In genomic region chr17:30191097-30191640, GRCm38 (mm10) we compare ENCODE assay signal across 16 mouse cellular contexts.
DNase-seq lines count a peak whose midpoint lies in the region; ATAC-seq lines count a peak whose summit lies in the region.
"Had no signal": no experiment of that assay in that cellular context is flagged by ENCODE, and none has a peak within 500 bp of the region (broad histone marks: within the 10 kb centered on the region; RNA-seq: fewer than 3 reads in every experiment).

No protein-coding gene starts in this region.

- 69% methylated on average over 11 of the region's 11 CpGs for WGBS in hindbrain, embryonic 12.5 days
- WGBS in hindbrain, embryonic 14.5 days, result 63% methylated on average over 11 of the region's 11 CpGs
- WGBS in midbrain, embryonic 12.5 days, result 71% methylated on average over 11 of the region's 11 CpGs
- WGBS in midbrain, embryonic 14.5 days, result 73% methylated on average over 11 of the region's 11 CpGs
- 71% methylated on average over 11 of the region's 11 CpGs for WGBS in intestine, embryonic 16.5 days

- no peaks in the 10 kb centered on the region for H3K9me3 ChIP-seq in hindbrain, embryonic 12.5 days (replicated peaks)
- H3K9me3 ChIP-seq in hindbrain, embryonic 14.5 days (ENCODE audit: control insufficient read depth, low read length), result no peaks in the 10 kb centered on the region
- H3K9me3 ChIP-seq in midbrain, embryonic 12.5 days, result no peaks in the 10 kb centered on the region
- no peaks in the 10 kb centered on the region for H3K9me3 ChIP-seq in midbrain, embryonic 14.5 days (ENCODE audit: control insufficient read depth, low read length)
- H3K9me3 ChIP-seq in intestine, embryonic 16.5 days (ENCODE audit: control insufficient read depth, low read length), result no peaks in the 10 kb centered on the region
- H3K9me3 ChIP-seq: embryonic facial prominence, embryonic 15.5 days; intestine, embryonic 15.5 days; liver, embryonic 15.5 days; stomach, embryonic 15.5 days had no signal

- H3K27ac ChIP-seq in hindbrain, embryonic 12.5 days, result no peak overlapping the region
- no peak overlapping the region for H3K27ac ChIP-seq in hindbrain, embryonic 14.5 days
- H3K27ac ChIP-seq in midbrain, embryonic 12.5 days (replicated peaks), result peak overlapping the region; percentile 15; the same call in 1 of the 2 replicates
- H3K27ac ChIP-seq in midbrain, embryonic 14.5 days (replicated peaks; ENCODE audit: low read depth, low read length), result no peak overlapping the region
- no peak overlapping the region for H3K27ac ChIP-seq in intestine, embryonic 16.5 days (ENCODE audit: low read length)
- H3K27ac ChIP-seq: embryonic facial prominence, embryonic 15.5 days; intestine, embryonic 15.5 days; liver, embryonic 15.5 days; macrophage; stomach, embryonic 15.5 days had no signal

- no peak for ATAC-seq in cerebellum, adult (ENCODE audit: insufficient number of reproducible peaks, low FRiP score, low TSS enrichment)
- ATAC-seq in hindbrain, embryonic 12.5 days (ENCODE audit: low FRiP score), result no peak
- ATAC-seq in hindbrain, embryonic 14.5 days (ENCODE audit: low FRiP score), result no peak
- no peak for ATAC-seq in midbrain, embryonic 12.5 days (ENCODE audit: low FRiP score, low read depth)
- ATAC-seq in midbrain, embryonic 14.5 days (ENCODE audit: low FRiP score, low TSS enrichment), result no peak
- ATAC-seq in intestine, embryonic 16.5 days, result no peak
- ATAC-seq: forebrain, postnatal 0 days; intestine, embryonic 15.5 days had no signal

- 0 out of 2 replicates have a peak, but pooled peaks cover 3% of the 10 kb centered on the region for H3K36me3 ChIP-seq in hindbrain, embryonic 12.5 days
- H3K36me3 ChIP-seq in hindbrain, embryonic 14.5 days (replicated peaks; ENCODE audit: control insufficient read depth, insufficient read depth), result no peaks in the 10 kb centered on the region
- peaks cover 7% of the 10 kb centered on the region; the same call in 1 of the 2 replicates for H3K36me3 ChIP-seq in midbrain, embryonic 12.5 days
- H3K36me3 ChIP-seq in midbrain, embryonic 14.5 days (ENCODE audit: control insufficient read depth, insufficient read depth, low read length), result peaks cover 6% of the 10 kb centered on the region; the same call in 1 of the 2 replicates
- H3K36me3 ChIP-seq in intestine, embryonic 16.5 days (ENCODE audit: control insufficient read depth, insufficient read depth, low read length), result no peaks in the 10 kb centered on the region
- H3K36me3 ChIP-seq: embryonic facial prominence, embryonic 15.5 days; stomach, embryonic 15.5 days had no signal

- 0 out of 2 replicates have a peak overlapping the region, but pooled peaks have one; percentile 18 for H3K9ac ChIP-seq in hindbrain, embryonic 12.5 days
- H3K9ac ChIP-seq in hindbrain, embryonic 14.5 days, result no peak overlapping the region
- H3K9ac ChIP-seq in midbrain, embryonic 12.5 days (replicated peaks), result 0 out of 2 replicates have a peak overlapping the region, but pooled peaks have one; percentile 15
- no peak overlapping the region for H3K9ac ChIP-seq in midbrain, embryonic 14.5 days (replicated peaks; ENCODE audit: low read length)
- no peak overlapping the region for H3K9ac ChIP-seq in intestine, embryonic 16.5 days (ENCODE audit: low read depth, low read length)
- H3K9ac ChIP-seq: embryonic facial prominence, embryonic 15.5 days; forebrain, postnatal 0 days; intestine, embryonic 15.5 days; liver, embryonic 15.5 days; stomach, embryonic 15.5 days had no signal

- H3K27me3 ChIP-seq in hindbrain, embryonic 12.5 days, result no peaks in the 10 kb centered on the region
- no peaks in the 10 kb centered on the region for H3K27me3 ChIP-seq in hindbrain, embryonic 14.5 days (ENCODE audit: control insufficient read depth, insufficient read depth, low read length)
- H3K27me3 ChIP-seq in midbrain, embryonic 12.5 days, result no peaks in the 10 kb centered on the region
- H3K27me3 ChIP-seq in midbrain, embryonic 14.5 days (ENCODE audit: control insufficient read depth, insufficient read depth, low read length), result no peaks in the 10 kb centered on the region
- H3K27me3 ChIP-seq in intestine, embryonic 16.5 days (replicated peaks; ENCODE audit: control insufficient read depth, insufficient read depth, low read length), result no peaks in the 10 kb centered on the region
- H3K27me3 ChIP-seq: embryonic facial prominence, embryonic 15.5 days; intestine, embryonic 15.5 days; liver, embryonic 15.5 days; stomach, embryonic 15.5 days had no signal

- peak; percentile 3 for DNase-seq in cerebellum, adult 11 months
- no peak for DNase-seq in hindbrain, embryonic 14.5 days (ENCODE audit: low spot score)
- no peak for DNase-seq in midbrain, embryonic 14.5 days
- DNase-seq in cerebellum, postnatal 36 days, result peak; percentile 4 to 7
- DNase-seq: forebrain, postnatal 0 days; gastrocnemius, postnatal 25 days; right cerebral cortex, postnatal 4 days had no signal

- no peak overlapping the region for H3K4me2 ChIP-seq in hindbrain, embryonic 12.5 days (replicated peaks)
- no peak overlapping the region for H3K4me2 ChIP-seq in hindbrain, embryonic 14.5 days (replicated peaks)
- no peak overlapping the region for H3K4me2 ChIP-seq in midbrain, embryonic 12.5 days (replicated peaks)
- no peak overlapping the region for H3K4me2 ChIP-seq in midbrain, embryonic 14.5 days (ENCODE audit: low read length)
- no peak overlapping the region for H3K4me2 ChIP-seq in intestine, embryonic 16.5 days (ENCODE audit: low read depth, low read length)
- H3K4me2 ChIP-seq: embryonic facial prominence, embryonic 15.5 days; intestine, embryonic 15.5 days; liver, embryonic 15.5 days; stomach, embryonic 15.5 days had no signal

- H3K4me1 ChIP-seq in hindbrain, embryonic 12.5 days, result peaks cover 84% of the 10 kb centered on the region
- H3K4me1 ChIP-seq in hindbrain, embryonic 14.5 days (replicated peaks; ENCODE audit: control insufficient read depth, insufficient read depth, low read length), result peaks cover 89% of the 10 kb centered on the region
- peaks cover 87% of the 10 kb centered on the region for H3K4me1 ChIP-seq in midbrain, embryonic 12.5 days
- peaks cover 84% of the 10 kb centered on the region for H3K4me1 ChIP-seq in midbrain, embryonic 14.5 days (ENCODE audit: control insufficient read depth, insufficient read depth, low read length)
- peaks cover 22% of the 10 kb centered on the region for H3K4me1 ChIP-seq in intestine, embryonic 16.5 days (ENCODE audit: control insufficient read depth, insufficient read depth, low read length)

- no peak overlapping the region for H3K4me3 ChIP-seq in hindbrain, embryonic 12.5 days
- H3K4me3 ChIP-seq in hindbrain, embryonic 14.5 days (replicated peaks; ENCODE audit: low read length), result no peak overlapping the region
- no peak overlapping the region for H3K4me3 ChIP-seq in midbrain, embryonic 12.5 days
- H3K4me3 ChIP-seq in midbrain, embryonic 14.5 days (replicated peaks; ENCODE audit: low read depth, low read length), result no peak overlapping the region
- H3K4me3 ChIP-seq in intestine, embryonic 16.5 days (ENCODE audit: low read length), result no peak overlapping the region
- H3K4me3 ChIP-seq: embryonic facial prominence, embryonic 15.5 days; intestine, embryonic 15.5 days; liver, embryonic 15.5 days; stomach, embryonic 15.5 days had no signal

Comparison
In these comparisons a context has a peak if more than half of its experiments do, and no peak if none do; other contexts are left out.
1. H3K9ac ChIP-seq: peak in hindbrain, embryonic 12.5 days (single experiment) and midbrain, embryonic 12.5 days (single experiment); none in hindbrain, embryonic 14.5 days (single experiment), midbrain, embryonic 14.5 days (single experiment) and intestine, embryonic 16.5 days (single experiment).
2. DNase-seq: peak in cerebellum, adult 11 months (single experiment) and cerebellum, postnatal 36 days (2 of 2); none in hindbrain, embryonic 14.5 days (single experiment) and midbrain, embryonic 14.5 days (single experiment).